Mouse (Mus musculus) hindbrain, embryonic 13.5 days (tissue): ENCODE results near the gene Tssc4. TPM values are rescaled to one million over a fixed set of nuclear protein-coding genes. Genes with fewer than 3 reads are reported as not detected.

Experiments
- ATAC-seq: fragments of 200-750 bp; cut with Nextera tagmentation; 2 replicates; pipeline ENCODE4 v1.8.0; 2017; ENCODE audit warnings: moderate TSS enrichment; ENCODE audit not compliant: low FRiP score
- H3K27ac ChIP-seq: fragments of 300-500 bp; sonication (generic); 2 replicates; pipeline ENCODE4 v1.5.1; 2015; ENCODE audit warnings: inconsistent platforms, mild to moderate bottlenecking, moderate library complexity
- H3K27me3 ChIP-seq: fragments of 300-500 bp; sonication (generic); 2 replicates; pipeline ENCODE4 v1.6.1; 2015; ENCODE audit warnings: mild to moderate bottlenecking, inconsistent platforms
- H3K36me3 ChIP-seq: fragments of 300-500 bp; sonication (generic); 2 replicates; pipeline ENCODE4 v1.6.1; 2015; ENCODE audit warnings: mild to moderate bottlenecking, inconsistent platforms
- H3K4me1 ChIP-seq: fragments of 300-500 bp; sonication (generic); replicated peaks from 2 replicates; pipeline ENCODE4 v1.6.1; 2015; ENCODE audit warnings: inconsistent platforms
- H3K4me2 ChIP-seq: fragments of 300-500 bp; sonication (generic); 2 replicates; pipeline ENCODE4 v1.6.1; 2015; ENCODE audit warnings: inconsistent platforms, mild to moderate bottlenecking, moderate library complexity
- H3K4me3 ChIP-seq: fragments of 300-500 bp; sonication (generic); 2 replicates; pipeline ENCODE4 v1.5.1; 2015; ENCODE audit warnings: mild to moderate bottlenecking, inconsistent platforms
- H3K9ac ChIP-seq: fragments of 300-500 bp; sonication (generic); 2 replicates; pipeline ENCODE4 v1.6.1; 2015; ENCODE audit warnings: mild to moderate bottlenecking, inconsistent platforms
- H3K9me3 ChIP-seq: fragments of 300-500 bp; sonication (generic); 2 replicates; pipeline ENCODE4 v1.6.1; 2016; ENCODE audit warnings: inconsistent platforms
- WGBS: fragments of 180-500 bp; shearing (Covaris S2); methylation state at CpG from one replicate; pipeline ENCODE4 v1.1.7; 2015; 5-methylcytosine and 5-hydroxymethylcytosine counted together
- polyA plus RNA-seq: library from polyadenylated mRNA; unstranded; fragments of >200 nt; fragmentation: Nextera tagmentation; extraction: Ambion mirVana; gene quantifications from 2 replicates; pipeline ENCODE4 v1.2.1, GENCODE M21; 2015

Tssc4 gene
- polyA plus RNA-seq, 1 experiment from 2014 or later, result 90.8 TPM

GRCm38 (mm10) chr7:143049841-143050816, 18.9 kb upstream of the Tssc4 start:
- WGBS, result 99% methylated on average over 3 of the region's 3 CpGs
- no peak overlapping the region for H3K4me3 ChIP-seq
- no peak for ATAC-seq

GRCm38 (mm10) chr7:143051316-143051715, 17.7 kb upstream of the Tssc4 start:
- H3K36me3 ChIP-seq, result no peaks in the 10 kb centered on the region
- no peaks in the 10 kb centered on the region for H3K27me3 ChIP-seq
- H3K4me3 ChIP-seq, result no peak overlapping the region
- H3K4me2 ChIP-seq, result no peak overlapping the region
- H3K9me3 ChIP-seq, result no peaks in the 10 kb centered on the region
- H3K27ac ChIP-seq, result no peak overlapping the region
- H3K4me1 ChIP-seq, result peaks cover 38% of the 10 kb centered on the region
- H3K9ac ChIP-seq, result no peak overlapping the region
- WGBS, result 82% methylated on average over 2 of the region's 2 CpGs
- no peak for ATAC-seq

More at GRCm38 (mm10) chr7:143049841-143050816, 18.9 kb upstream of the Tssc4 start:
- Histone ChIP-seq H3K27me3 (no peaks in the 10 kb centered on the region), H3K9me3 (no peaks in the 10 kb centered on the region), H3K36me3 (no peaks in the 10 kb centered on the region), H3K9ac (no peak overlapping the region), H3K4me2 (no peak overlapping the region), H3K4me1 (peaks cover 27% of the 10 kb centered on the region), H3K27ac (no peak overlapping the region)

- no peaks in the 10 kb centered on the region for H3K27me3 ChIP-seq
- peak within 1 kb of the TSS; percentile 89 for H3K9ac ChIP-seq
- no peaks in the 10 kb centered on the region for H3K9me3 ChIP-seq
- H3K36me3 ChIP-seq, result no peaks in the 10 kb centered on the region
- H3K4me2 ChIP-seq, result peak within 1 kb of the TSS; percentile 88
- peak; percentile 73 for ATAC-seq
- H3K4me1 ChIP-seq, result peaks cover 50% of the 10 kb centered on the region
- under 1% methylated on average over 37 of the region's 37 CpGs for WGBS
- peak within 1 kb of the TSS; percentile 87 for H3K27ac ChIP-seq
- peak within 1 kb of the TSS; percentile 82 for H3K4me3 ChIP-seq
Observed at GRCm38 (mm10) chr7:143052626-143053007, 16.4 kb upstream of the Tssc4 start, which contains the start of gene Cd81. TSS of gene Cd81 (plus strand) at chr7:143052739.

GRCm38 (mm10) chr7:143053008-143053899, 15.8 kb upstream of the Tssc4 start:
- Histone ChIP-seq H3K9me3 (no peaks in the 10 kb centered on the region), H3K4me3 (peak overlapping the region; percentile 82), H3K27ac (peak overlapping the region; percentile 87), H3K4me2 (peak overlapping the region; percentile 88), H3K4me1 (peaks cover 56% of the 10 kb centered on the region), H3K36me3 (no peaks in the 10 kb centered on the region), H3K27me3 (no peaks in the 10 kb centered on the region), H3K9ac (peak overlapping the region; percentile 89)
- peak; percentile 79 for ATAC-seq
- WGBS, result under 1% methylated on average over 44 of the region's 46 CpGs

DNA sequence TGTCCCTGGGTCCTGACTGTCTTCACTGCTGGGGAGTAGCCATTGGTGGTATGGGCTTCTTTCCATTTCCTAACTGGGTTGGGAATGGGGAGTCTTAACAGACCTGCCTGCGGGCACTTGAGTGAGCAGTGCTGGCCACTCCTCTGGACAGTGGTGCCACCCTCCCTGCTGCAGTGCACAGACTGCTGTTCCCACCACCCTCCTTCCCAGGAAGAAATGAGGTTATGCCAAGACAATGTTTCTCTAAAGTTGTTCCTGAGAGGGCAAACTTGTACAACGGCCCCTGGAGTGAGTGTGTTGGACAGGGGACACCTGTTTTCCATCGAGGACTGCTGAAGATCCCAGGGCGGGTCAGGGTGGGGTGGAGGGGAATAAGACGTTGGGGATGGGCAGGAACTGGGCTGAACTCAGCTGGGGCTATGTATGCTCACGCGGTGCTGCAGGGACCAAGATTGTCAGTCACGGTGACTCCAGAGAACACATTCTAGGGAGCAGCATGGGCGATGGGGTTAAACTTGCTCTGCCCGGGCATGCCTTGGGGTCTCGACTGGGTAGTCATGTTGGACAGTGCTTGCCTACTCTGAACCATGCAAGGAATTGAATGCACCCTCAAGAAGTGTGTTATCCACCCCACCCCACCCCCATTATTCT, 15.0 kb upstream of the Tssc4 start:
- H3K9ac ChIP-seq, result peak overlapping the region; percentile 89
- H3K4me1 ChIP-seq, result peaks cover 64% of the 10 kb centered on the region
- H3K9me3 ChIP-seq, result no peaks in the 10 kb centered on the region
- no peak for ATAC-seq
- 70% methylated on average over 11 of the region's 11 CpGs for WGBS
- H3K27me3 ChIP-seq, result no peaks in the 10 kb centered on the region
- no peaks in the 10 kb centered on the region for H3K36me3 ChIP-seq
- H3K4me3 ChIP-seq, result peak overlapping the region; percentile 82
- peak overlapping the region; percentile 87 for H3K27ac ChIP-seq
- peak overlapping the region; percentile 88 for H3K4me2 ChIP-seq

GRCm38 (mm10) chr7:143054612-143054965, 14.5 kb upstream of the Tssc4 start:
- H3K4me1 ChIP-seq, result peaks cover 67% of the 10 kb centered on the region
- H3K4me2 ChIP-seq, result peak overlapping the region; percentile 88
- no peak for ATAC-seq
- WGBS, result 44% methylated on average over 2 of the region's 3 CpGs
- no peaks in the 10 kb centered on the region for H3K36me3 ChIP-seq
- H3K4me3 ChIP-seq, result peak overlapping the region; percentile 82
- H3K27me3 ChIP-seq, result no peaks in the 10 kb centered on the region
- no peaks in the 10 kb centered on the region for H3K9me3 ChIP-seq
- no peak overlapping the region for H3K27ac ChIP-seq
- peak overlapping the region; percentile 89 for H3K9ac ChIP-seq

- Histone ChIP-seq H3K27ac (no peak overlapping the region), H3K9me3 (no peaks in the 10 kb centered on the region), H3K27me3 (no peaks in the 10 kb centered on the region), H3K4me2 (peak overlapping the region; percentile 88), H3K4me1 (peaks cover 67% of the 10 kb centered on the region), H3K36me3 (no peaks in the 10 kb centered on the region), H3K4me3 (peak overlapping the region; percentile 82), H3K9ac (peak overlapping the region; percentile 89)
- no peak for ATAC-seq
- WGBS, result 86% methylated on average over 3 of the region's 3 CpGs
Observed at GRCm38 (mm10) chr7:143055001-143055400, 14.0 kb upstream of the Tssc4 start.

GRCm38 (mm10) chr7:143055499-143056186, 13.4 kb upstream of the Tssc4 start:
- Histone ChIP-seq H3K4me2 (peak overlapping the region; percentile 88), H3K4me3 (no peak overlapping the region), H3K27me3 (no peaks in the 10 kb centered on the region), H3K9me3 (no peaks in the 10 kb centered on the region), H3K27ac (0 out of 2 replicates have a peak overlapping the region, but pooled peaks have one; percentile 20), H3K36me3 (no peaks in the 10 kb centered on the region), H3K9ac (peak overlapping the region; percentile 89; the same call in 1 of the 2 replicates), H3K4me1 (peaks cover 68% of the 10 kb centered on the region)
- WGBS, result 80% methylated on average over 11 of the region's 11 CpGs
- ATAC-seq, result no peak

DNA sequence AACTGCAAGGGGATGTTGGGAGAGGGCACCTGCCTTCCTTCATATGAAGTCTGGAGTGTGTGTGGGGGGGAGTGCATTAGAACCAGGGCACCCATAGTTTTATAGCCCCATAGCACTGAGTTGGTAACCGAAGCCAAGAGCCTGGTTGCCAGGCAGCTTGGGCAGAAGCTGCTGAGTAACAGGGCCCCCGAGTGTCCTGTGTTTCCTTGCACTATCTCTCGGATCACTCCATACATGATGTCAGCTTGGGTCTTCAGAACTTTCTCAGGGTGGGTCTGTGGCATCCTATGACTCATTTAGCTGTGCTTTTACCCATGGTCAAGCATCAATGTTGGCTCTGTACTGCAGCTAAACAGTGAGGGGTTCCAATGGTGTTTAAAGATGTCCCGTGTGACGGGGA, 12.0 kb upstream of the Tssc4 start:
- 92% methylated on average over 5 of the region's 5 CpGs for WGBS
- H3K9me3 ChIP-seq, result no peaks in the 10 kb centered on the region
- 0 out of 2 replicates have a peak, but pooled peaks cover 4% of the 10 kb centered on the region for H3K36me3 ChIP-seq
- H3K4me1 ChIP-seq, result peaks cover 68% of the 10 kb centered on the region
- H3K4me3 ChIP-seq, result no peak overlapping the region
- H3K4me2 ChIP-seq, result no peak overlapping the region
- no peak for ATAC-seq
- H3K27ac ChIP-seq, result no peak overlapping the region; the same call in 1 of the 2 replicates
- H3K27me3 ChIP-seq, result no peaks in the 10 kb centered on the region
- no peak overlapping the region for H3K9ac ChIP-seq

- no peak for ATAC-seq
- Histone ChIP-seq H3K27ac (no peak overlapping the region; the same call in 1 of the 2 replicates), H3K4me1 (peaks cover 63% of the 10 kb centered on the region), H3K9ac (no peak overlapping the region), H3K9me3 (no peaks in the 10 kb centered on the region), H3K27me3 (no peaks in the 10 kb centered on the region), H3K36me3 (peaks cover 10% of the 10 kb centered on the region), H3K4me3 (no peak overlapping the region), H3K4me2 (no peak overlapping the region)
- WGBS, result 86% methylated on average over 9 of the region's 9 CpGs
Observed at GRCm38 (mm10) chr7:143057667-143058220, 11.3 kb upstream of the Tssc4 start.

DNA sequence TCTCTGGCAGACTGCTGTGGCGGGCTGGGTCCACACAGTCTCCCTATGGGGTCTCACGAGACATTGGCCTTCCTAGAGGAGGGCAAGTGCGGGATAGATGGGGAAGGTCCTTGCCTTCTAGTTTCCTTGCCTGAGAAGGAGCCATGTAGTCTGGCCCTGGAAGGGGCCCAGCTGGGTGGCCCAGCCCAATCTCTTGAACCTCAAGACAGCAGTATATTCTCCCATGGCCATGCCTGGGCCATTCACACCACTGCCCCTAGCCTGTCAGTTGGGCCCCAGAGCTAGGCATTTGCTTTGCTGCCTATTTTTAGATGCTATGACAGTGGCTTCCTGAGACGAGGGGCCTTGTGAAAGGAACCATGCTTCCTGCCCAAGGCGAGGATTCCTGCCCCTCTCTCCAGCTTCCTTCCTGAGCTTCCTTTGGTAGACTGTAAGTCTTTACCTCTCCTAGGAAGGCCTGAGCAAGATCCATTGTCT, 10.8 kb upstream of the Tssc4 start:
- Histone ChIP-seq H3K4me1 (peaks cover 65% of the 10 kb centered on the region), H3K9me3 (no peaks in the 10 kb centered on the region), H3K4me2 (no peak overlapping the region), H3K4me3 (no peak overlapping the region), H3K36me3 (peaks cover 15% of the 10 kb centered on the region), H3K27me3 (no peaks in the 10 kb centered on the region), H3K9ac (no peak overlapping the region), H3K27ac (peak overlapping the region; percentile 52; the same call in 1 of the 2 replicates)
- WGBS, result 82% methylated on average over 5 of the region's 5 CpGs
- ATAC-seq, result no peak
